Mouse (Mus musculus): Measurements from ENCODE around the gene Zfp553. TPM values are rescaled to one million over a fixed set of nuclear protein-coding genes. Genes with fewer than 3 reads are reported as not detected.
A peak's percentile ranks its signal among the peaks of the same experiment; 100 is the strongest.

The Zfp553 gene
- polyA plus RNA-seq, 1 experiment from 2014 or later: 41.8 TPM

GRCm38 (mm10) chr7:127263526-127263925, 30.7 kb downstream of the Zfp553 start:
- WGBS: 98% methylated on average over 3 of the region's 3 CpGs

GRCm38 (mm10) chr7:127270256-127270655, 37.4 kb downstream of the Zfp553 start:
- ATAC-seq (replicated peaks; ENCODE audit: low FRiP score) (no peak), DNase-seq (ENCODE audit: low spot score) (no peak)
- 89% methylated on average over 2 of the region's 2 CpGs for WGBS
- Histone ChIP-seq H3K36me3 (ENCODE audit: control insufficient read depth, insufficient read depth, low read length) (peaks cover 8% of the 10 kb centered on the region; the same call in 1 of the 2 replicates), H3K27ac (ENCODE audit: low read depth, low read length) (no peak overlapping the region), H3K9ac (ENCODE audit: low read length) (no peak overlapping the region), H3K27me3 (ENCODE audit: control insufficient read depth, insufficient read depth, low read length) (no peaks in the 10 kb centered on the region), H3K4me1 (replicated peaks; ENCODE audit: control insufficient read depth, insufficient read depth, low read length) (peaks cover 4% of the 10 kb centered on the region; the same call in 1 of the 2 replicates), H3K9me3 (ENCODE audit: control insufficient read depth, low read length) (no peaks in the 10 kb centered on the region), H3K4me2 (ENCODE audit: low read depth, low read length, severe bottlenecking) (no peak overlapping the region), H3K4me3 (ENCODE audit: low read depth, low read length) (no peak overlapping the region)

More at GRCm38 (mm10) chr7:127263526-127263925, 30.7 kb downstream of the Zfp553 start:
- no peaks in the 10 kb centered on the region for H3K36me3 ChIP-seq (ENCODE audit: control insufficient read depth, insufficient read depth, low read length)
- H3K4me2 ChIP-seq (ENCODE audit: low read depth, low read length, severe bottlenecking): no peak overlapping the region
- ATAC-seq (replicated peaks; ENCODE audit: low FRiP score): no peak
- H3K4me1 ChIP-seq (replicated peaks; ENCODE audit: control insufficient read depth, insufficient read depth, low read length): peaks cover 7% of the 10 kb centered on the region
- no peaks in the 10 kb centered on the region for H3K27me3 ChIP-seq (ENCODE audit: control insufficient read depth, insufficient read depth, low read length)
- no peak overlapping the region for H3K9ac ChIP-seq (ENCODE audit: low read length)
- no peaks in the 10 kb centered on the region for H3K9me3 ChIP-seq (ENCODE audit: control insufficient read depth, low read length)
- H3K4me3 ChIP-seq (ENCODE audit: low read depth, low read length): no peak overlapping the region
- no peak for DNase-seq (ENCODE audit: low spot score)
- no peak overlapping the region for H3K27ac ChIP-seq (ENCODE audit: low read depth, low read length)

GRCm38 (mm10) chr7:127270666-127271065, 37.8 kb downstream of the Zfp553 start:
- DNase-seq (ENCODE audit: low spot score): no peak
- WGBS: 94% methylated on average over 5 of the region's 5 CpGs

GRCm38 (mm10) chr7:127271093-127271492, 38.2 kb downstream of the Zfp553 start:
- H3K9ac ChIP-seq (ENCODE audit: low read length): no peak overlapping the region
- 94% methylated on average over 4 of the region's 4 CpGs for WGBS
- peaks cover 4% of the 10 kb centered on the region; the same call in 1 of the 2 replicates for H3K4me1 ChIP-seq (replicated peaks; ENCODE audit: control insufficient read depth, insufficient read depth, low read length)
- H3K4me2 ChIP-seq (ENCODE audit: low read depth, low read length, severe bottlenecking): no peak overlapping the region
- H3K27me3 ChIP-seq (ENCODE audit: control insufficient read depth, insufficient read depth, low read length): no peaks in the 10 kb centered on the region
- no peaks in the 10 kb centered on the region for H3K9me3 ChIP-seq (ENCODE audit: control insufficient read depth, low read length)
- ATAC-seq (replicated peaks; ENCODE audit: low FRiP score) (no peak), DNase-seq (ENCODE audit: low spot score) (no peak)
- H3K36me3 ChIP-seq (ENCODE audit: control insufficient read depth, insufficient read depth, low read length): peaks cover 8% of the 10 kb centered on the region; the same call in 1 of the 2 replicates
- no peak overlapping the region for H3K4me3 ChIP-seq (ENCODE audit: low read depth, low read length)
- no peak overlapping the region for H3K27ac ChIP-seq (ENCODE audit: low read depth, low read length)

More at GRCm38 (mm10) chr7:127270666-127271065, 37.8 kb downstream of the Zfp553 start:
- H3K36me3 ChIP-seq (ENCODE audit: control insufficient read depth, insufficient read depth, low read length): peaks cover 8% of the 10 kb centered on the region; the same call in 1 of the 2 replicates
- H3K4me2 ChIP-seq (ENCODE audit: low read depth, low read length, severe bottlenecking): no peak overlapping the region
- peaks cover 4% of the 10 kb centered on the region; the same call in 1 of the 2 replicates for H3K4me1 ChIP-seq (replicated peaks; ENCODE audit: control insufficient read depth, insufficient read depth, low read length)
- H3K9me3 ChIP-seq (ENCODE audit: control insufficient read depth, low read length): no peaks in the 10 kb centered on the region
- H3K4me3 ChIP-seq (ENCODE audit: low read depth, low read length): no peak overlapping the region
- H3K27ac ChIP-seq (ENCODE audit: low read depth, low read length): no peak overlapping the region
- H3K27me3 ChIP-seq (ENCODE audit: control insufficient read depth, insufficient read depth, low read length): no peaks in the 10 kb centered on the region
- no peak for ATAC-seq (replicated peaks; ENCODE audit: low FRiP score)
- no peak overlapping the region for H3K9ac ChIP-seq (ENCODE audit: low read length)

- DNase-seq (ENCODE audit: low spot score) (no peak), ATAC-seq (replicated peaks; ENCODE audit: low FRiP score) (no peak)
- peaks cover 4% of the 10 kb centered on the region; the same call in 1 of the 2 replicates for H3K4me1 ChIP-seq (replicated peaks; ENCODE audit: control insufficient read depth, insufficient read depth, low read length)
- 97% methylated on average over 15 of the region's 15 CpGs for WGBS
- H3K27ac ChIP-seq (ENCODE audit: low read depth, low read length): no peak overlapping the region
- no peak overlapping the region for H3K4me2 ChIP-seq (ENCODE audit: low read depth, low read length, severe bottlenecking)
- H3K9me3 ChIP-seq (ENCODE audit: control insufficient read depth, low read length): no peaks in the 10 kb centered on the region
- H3K4me3 ChIP-seq (ENCODE audit: low read depth, low read length): no peak overlapping the region
- H3K27me3 ChIP-seq (ENCODE audit: control insufficient read depth, insufficient read depth, low read length): no peaks in the 10 kb centered on the region
- no peak overlapping the region for H3K9ac ChIP-seq (ENCODE audit: low read length)
- peaks cover 8% of the 10 kb centered on the region; the same call in 1 of the 2 replicates for H3K36me3 ChIP-seq (ENCODE audit: control insufficient read depth, insufficient read depth, low read length)
These were observed 39.7 kb downstream of the Zfp553 start for GRCm38 (mm10) chr7:127272566-127272965.

- H3K27me3 ChIP-seq (ENCODE audit: control insufficient read depth, insufficient read depth, low read length): no peaks in the 10 kb centered on the region
- peaks cover 8% of the 10 kb centered on the region; the same call in 1 of the 2 replicates for H3K36me3 ChIP-seq (ENCODE audit: control insufficient read depth, insufficient read depth, low read length)
- peak overlapping the region; percentile 93 for H3K9ac ChIP-seq (ENCODE audit: low read length)
- H3K4me3 ChIP-seq (ENCODE audit: low read depth, low read length): peak overlapping the region; percentile 89
- ATAC-seq (replicated peaks; ENCODE audit: low FRiP score) (peak; percentile 69), DNase-seq (ENCODE audit: low spot score) (no peak)
- peaks cover 4% of the 10 kb centered on the region; the same call in 1 of the 2 replicates for H3K4me1 ChIP-seq (replicated peaks; ENCODE audit: control insufficient read depth, insufficient read depth, low read length)
- H3K27ac ChIP-seq (ENCODE audit: low read depth, low read length): peak overlapping the region; percentile 62
- no peaks in the 10 kb centered on the region for H3K9me3 ChIP-seq (ENCODE audit: control insufficient read depth, low read length)
- peak overlapping the region; percentile 98 for H3K4me2 ChIP-seq (ENCODE audit: low read depth, low read length, severe bottlenecking)
- WGBS: 21% methylated on average over 45 of the region's 50 CpGs
These were observed 40.5 kb downstream of the Zfp553 start for GRCm38 (mm10) chr7:127273118-127273923.

- ATAC-seq (replicated peaks; ENCODE audit: low FRiP score) (peak; percentile 92), DNase-seq (ENCODE audit: low spot score) (peak; percentile 93)
- Histone ChIP-seq H3K27ac (ENCODE audit: low read depth, low read length) (peak within 1 kb of the TSS; percentile 62), H3K9me3 (ENCODE audit: control insufficient read depth, low read length) (no peaks in the 10 kb centered on the region), H3K27me3 (ENCODE audit: control insufficient read depth, insufficient read depth, low read length) (no peaks in the 10 kb centered on the region), H3K4me2 (ENCODE audit: low read depth, low read length, severe bottlenecking) (peak within 1 kb of the TSS; percentile 98), H3K36me3 (ENCODE audit: control insufficient read depth, insufficient read depth, low read length) (peaks cover 8% of the 10 kb centered on the region; the same call in 1 of the 2 replicates), H3K9ac (ENCODE audit: low read length) (peak within 1 kb of the TSS; percentile 93), H3K4me3 (ENCODE audit: low read depth, low read length) (peak within 1 kb of the TSS; percentile 89), H3K4me1 (replicated peaks; ENCODE audit: control insufficient read depth, insufficient read depth, low read length) (peaks cover 4% of the 10 kb centered on the region; the same call in 1 of the 2 replicates)
- 4% methylated on average over 39 of the region's 39 CpGs for WGBS
These were observed 41.3 kb downstream of the Zfp553 start, which contains the start of gene Sephs2 for GRCm38 (mm10) chr7:127273925-127274789. Sephs2 (minus strand) TSS chr7:127274055.

- WGBS: 87% methylated on average over 5 of the region's 5 CpGs
- peaks cover 4% of the 10 kb centered on the region; the same call in 1 of the 2 replicates for H3K4me1 ChIP-seq (replicated peaks; ENCODE audit: control insufficient read depth, insufficient read depth, low read length)
These were observed 43.7 kb downstream of the Zfp553 start for GRCm38 (mm10) chr7:127276519-127276961.

More at GRCm38 (mm10) chr7:127276519-127276961, 43.7 kb downstream of the Zfp553 start:
- Histone ChIP-seq H3K4me2 (ENCODE audit: low read depth, low read length, severe bottlenecking) (no peak overlapping the region), H3K9me3 (ENCODE audit: control insufficient read depth, low read length) (no peaks in the 10 kb centered on the region), H3K36me3 (ENCODE audit: control insufficient read depth, insufficient read depth, low read length) (peaks cover under 1% of the 10 kb centered on the region; the same call in 1 of the 2 replicates), H3K4me3 (ENCODE audit: low read depth, low read length) (no peak overlapping the region), H3K27ac (ENCODE audit: low read depth, low read length) (no peak overlapping the region), H3K27me3 (ENCODE audit: control insufficient read depth, insufficient read depth, low read length) (no peaks in the 10 kb centered on the region), H3K9ac (ENCODE audit: low read length) (no peak overlapping the region)
- no peak for ATAC-seq (replicated peaks; ENCODE audit: low FRiP score)
- no peak for DNase-seq (ENCODE audit: low spot score)

Data from forebrain, embryonic 11.5 days (tissue).